Mouse (Mus musculus): Measurements from ENCODE around the gene Mypn.

DNA sequence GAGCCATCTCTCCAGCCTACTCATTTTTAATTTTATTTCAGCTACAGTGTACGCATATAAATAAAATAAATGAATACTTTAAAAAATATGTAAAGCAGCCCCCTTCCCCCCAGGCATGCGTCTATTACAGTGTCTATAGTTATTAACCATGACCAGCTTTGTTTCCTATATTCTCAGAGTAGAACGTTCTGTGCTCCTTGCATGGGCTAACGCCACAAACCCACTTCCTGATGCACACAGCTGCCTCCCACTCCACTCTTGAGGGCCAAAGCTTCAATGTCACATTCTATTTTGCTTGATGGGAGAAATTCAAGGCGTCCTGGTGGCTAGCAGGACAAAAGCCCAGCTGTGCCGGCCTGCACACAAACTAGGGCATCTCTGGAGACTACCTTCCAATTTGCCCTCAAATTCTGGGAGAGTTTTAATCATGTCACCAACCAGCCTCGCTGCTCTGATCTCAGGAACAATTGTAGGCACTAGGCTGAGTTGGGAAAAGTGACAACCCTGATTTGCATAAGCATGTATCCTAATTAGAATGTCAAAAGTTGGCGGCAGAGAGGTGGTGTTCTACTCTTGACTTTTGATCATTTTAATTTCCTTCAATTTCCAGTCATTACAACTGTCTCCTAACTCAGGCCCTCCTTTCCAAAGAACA, 114.5 kb downstream of the Mypn start:
- TF ChIP-seq CTCF (IDR thresholded peaks at IDR 0.05; ENCODE audit: low read depth, low read length), result no peak
- TF ChIP-seq POLR2A (IDR thresholded peaks at IDR 0.05; ENCODE audit: borderline replicate concordance, low read depth, low read length), result no peak
